Comparison of ENCODE assay signal across 9 mouse cellular contexts in the genomic region with DNA sequence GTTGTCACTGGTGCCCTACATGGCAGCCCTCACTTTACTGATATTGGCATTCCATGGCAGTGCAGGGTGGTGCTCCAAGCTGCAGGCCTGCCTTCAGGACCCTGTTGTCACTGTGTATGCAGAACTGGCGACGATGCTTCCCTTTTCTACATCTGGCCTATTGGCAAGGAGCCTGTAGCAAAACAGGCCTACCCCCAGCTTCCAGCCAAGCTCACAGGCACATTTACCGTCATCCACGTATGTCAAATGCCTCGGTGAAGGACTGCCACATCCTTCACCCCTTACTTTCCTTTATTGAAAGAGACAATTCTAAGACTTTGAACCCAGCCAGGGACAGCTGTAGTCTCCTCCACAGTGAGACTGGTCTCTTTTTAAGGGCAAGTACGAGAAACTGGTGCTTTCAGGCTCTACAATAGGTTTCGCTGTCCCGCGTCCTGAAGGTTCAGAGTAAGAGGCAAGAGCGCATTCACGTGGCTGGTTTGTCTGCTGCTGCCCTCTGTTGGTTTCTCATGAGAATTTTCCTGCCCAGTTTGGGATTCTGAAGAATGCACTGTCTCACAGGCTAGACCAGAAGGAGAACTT.
DNase-seq lines count a peak whose midpoint lies in the region; ATAC-seq and TF ChIP-seq lines count a peak whose summit lies in the region.
"Had no signal": no experiment of that assay in that cellular context is flagged by ENCODE, and none has a peak within 500 bp of the region (broad histone marks: within the 10 kb centered on the region; RNA-seq: fewer than 3 reads in every experiment).

No protein-coding gene starts in this region.

- TF ChIP-seq POLR2A in embryonic fibroblast, embryonic 13.5 days (IDR thresholded peaks at IDR 0.05; ENCODE audit: low read depth, low read length) = no peak

- H3K4me2 ChIP-seq in hindbrain, embryonic 15.5 days = peak overlapping the region; percentile 44
- H3K4me2 ChIP-seq in stomach, embryonic 14.5 days (replicated peaks; ENCODE audit: low read depth, low read length) = no peak overlapping the region
- H3K4me2 ChIP-seq: embryonic facial prominence, embryonic 15.5 days had no signal

- H3K36me3 ChIP-seq in hindbrain, embryonic 15.5 days = peaks cover 14% of the 10 kb centered on the region
- no peaks in the 10 kb centered on the region for H3K36me3 ChIP-seq in stomach, embryonic 14.5 days (ENCODE audit: control insufficient read depth, insufficient read depth, low read length)
- H3K36me3 ChIP-seq: embryonic facial prominence, embryonic 15.5 days had no signal

- no peak overlapping the region for H3K4me3 ChIP-seq in embryonic fibroblast, embryonic 13.5 days (ENCODE audit: insufficient read depth, low read length)
- H3K4me3 ChIP-seq in hindbrain, embryonic 15.5 days = no peak overlapping the region
- no peak overlapping the region for H3K4me3 ChIP-seq in stomach, embryonic 14.5 days (ENCODE audit: low read depth, low read length)
- H3K4me3 ChIP-seq: embryonic facial prominence, embryonic 15.5 days had no signal

- no peak overlapping the region for H3K9ac ChIP-seq in hindbrain, embryonic 15.5 days
- H3K9ac ChIP-seq in stomach, embryonic 14.5 days (replicated peaks; ENCODE audit: low read depth, low read length) = no peak overlapping the region
- H3K9ac ChIP-seq: embryonic facial prominence, embryonic 15.5 days had no signal

- no peak overlapping the region for H3K27ac ChIP-seq in embryonic fibroblast, embryonic 13.5 days (ENCODE audit: insufficient read depth, low read length)
- no peak overlapping the region for H3K27ac ChIP-seq in hindbrain, embryonic 15.5 days (replicated peaks)
- H3K27ac ChIP-seq in stomach, embryonic 14.5 days (ENCODE audit: low read length) = no peak overlapping the region
- H3K27ac ChIP-seq: embryonic facial prominence, embryonic 15.5 days had no signal

- H3K4me1 ChIP-seq in embryonic fibroblast, embryonic 13.5 days (ENCODE audit: control insufficient read depth, insufficient read depth, low read length) = no peaks in the 10 kb centered on the region
- H3K4me1 ChIP-seq in hindbrain, embryonic 15.5 days (replicated peaks) = peaks cover 6% of the 10 kb centered on the region; the same call in 1 of the 2 replicates
- no peaks in the 10 kb centered on the region for H3K4me1 ChIP-seq in stomach, embryonic 14.5 days (ENCODE audit: control insufficient read depth, insufficient read depth, low read length)

- DNase-seq in Muller cell, postnatal 12 days (ENCODE audit: inconsistent ontology term) = peak; percentile 57
- peak; percentile 56 to 61 for DNase-seq in adrenal gland, postnatal 36 days
- peak; percentile 41 for DNase-seq in layer of hippocampus, adult 9-11 months
- peak; percentile 32 to 51 for DNase-seq in lung, postnatal 4 days
- DNase-seq in thymus, postnatal 14 days = no peak

- no peaks in the 10 kb centered on the region for H3K9me3 ChIP-seq in hindbrain, embryonic 15.5 days
- no peaks in the 10 kb centered on the region for H3K9me3 ChIP-seq in stomach, embryonic 14.5 days (ENCODE audit: control insufficient read depth, low read depth, low read length)
- H3K9me3 ChIP-seq: embryonic facial prominence, embryonic 15.5 days had no signal

- no peaks in the 10 kb centered on the region for H3K27me3 ChIP-seq in hindbrain, embryonic 15.5 days
- no peaks in the 10 kb centered on the region for H3K27me3 ChIP-seq in stomach, embryonic 14.5 days (ENCODE audit: control insufficient read depth, insufficient read depth, low read length)
- H3K27me3 ChIP-seq: embryonic facial prominence, embryonic 15.5 days had no signal

- WGBS in hindbrain, embryonic 15.5 days = 11% methylated on average over 11 of the region's 11 CpGs
- 10% methylated on average over 11 of the region's 11 CpGs for WGBS in stomach, embryonic 14.5 days

- peak; percentile 52 for ATAC-seq in hindbrain, embryonic 15.5 days (ENCODE audit: low FRiP score, low read depth)
- peak; percentile 65; the same call in 1 of the 2 replicates for ATAC-seq in stomach, embryonic 14.5 days (ENCODE audit: insufficient number of reproducible peaks, insufficient read depth, low FRiP score, low read depth)

- TF ChIP-seq CTCF in embryonic fibroblast, embryonic 13.5 days (IDR thresholded peaks at IDR 0.05; ENCODE audit: borderline replicate concordance, insufficient read depth, low read length) = peak; percentile 74
